Mouse (Mus musculus): Measurements from ENCODE around the gene Nceh1. TPM values are rescaled to one million over a fixed set of nuclear protein-coding genes. Genes with fewer than 3 reads are reported as not detected.

Gene Nceh1
- total and polyA plus RNA-seq, 3 experiments, result 8.2 to 9.3 TPM; not detected in 1

- no peak overlapping the region for H3K27ac ChIP-seq (ENCODE audit: control insufficient read depth, low read depth, low read length)
- H3K4me3 ChIP-seq (ENCODE audit: control insufficient read depth in 1 of 2, insufficient read depth in 1 of 2, low read depth in 2 of 2, low read length in 2 of 2), result no peak overlapping the region
- no peak overlapping the region for H3K9ac ChIP-seq (ENCODE audit: control insufficient read depth, low read depth, low read length, poor library complexity, severe bottlenecking)
- no peaks in the 10 kb centered on the region for H3K27me3 ChIP-seq (ENCODE audit: control insufficient read depth in 1 of 2, insufficient read depth in 2 of 2, low read length in 2 of 2)
- H3K9me3 ChIP-seq (replicated peaks; ENCODE audit: insufficient read depth, low read length), result no peaks in the 10 kb centered on the region
- no peaks in the 10 kb centered on the region for H3K79me2 ChIP-seq (ENCODE audit: control insufficient read depth, insufficient read depth, low read length, poor library complexity)
- H3K36me3 ChIP-seq (ENCODE audit: control insufficient read depth in 1 of 2, insufficient read depth in 2 of 2, low read length in 2 of 2), result no peaks in the 10 kb centered on the region
- H3K4me1 ChIP-seq (ENCODE audit: control insufficient read depth in 1 of 2, insufficient read depth in 2 of 2, low read length in 2 of 2), result no peaks in the 10 kb centered on the region
- DNase-seq (ENCODE audit: low read depth, low spot score), result no peak
- TF ChIP-seq UBTF (IDR thresholded peaks at IDR 0.05; ENCODE audit: borderline replicate concordance, insufficient read depth, low read depth, low read length) (no peak), EP300 (IDR thresholded peaks at IDR 0.05; ENCODE audit: low read depth in 1 of 2, low read length in 2 of 2) (no peak), CHD2 (IDR thresholded peaks at IDR 0.05; ENCODE audit: low read length) (no peak), JUND (IDR thresholded peaks at IDR 0.05; ENCODE audit: low read depth, low read length) (no peak), GABPA (IDR thresholded peaks at IDR 0.05; ENCODE audit: low read depth, low read length) (no peak), ELF1 (IDR thresholded peaks at IDR 0.05; ENCODE audit: low read depth, low read length) (no peak), ZNF384 (IDR thresholded peaks at IDR 0.05; ENCODE audit: low read depth, low read length) (no peak), E2F4 (IDR thresholded peaks at IDR 0.05; ENCODE audit: borderline replicate concordance, low read depth, low read length) (no peak), NRF1 (IDR thresholded peaks at IDR 0.05; ENCODE audit: insufficient read depth, low read depth, low read length, poor library complexity, severe bottlenecking) (no peak), MYB (IDR thresholded peaks at IDR 0.05; ENCODE audit: low read depth, low read length) (no peak), ETS1 (IDR thresholded peaks at IDR 0.05; ENCODE audit: low read depth, low read length) (no peak), ZC3H11A (IDR thresholded peaks at IDR 0.05; ENCODE audit: low read depth, low read length) (no peak), USF1 (IDR thresholded peaks at IDR 0.05; ENCODE audit: low read depth, low read length) (no peak), ZKSCAN1 (IDR thresholded peaks at IDR 0.05; ENCODE audit: low read depth, low read length) (no peak), POLR2AphosphoS2 (IDR thresholded peaks at IDR 0.05; ENCODE audit: low read length) (no peak), CHD1 (IDR thresholded peaks at IDR 0.05; ENCODE audit: low read depth, low read length) (no peak), TCF12 (IDR thresholded peaks at IDR 0.05; ENCODE audit: low read depth, low read length) (no peak), HCFC1 (IDR thresholded peaks at IDR 0.05; ENCODE audit: low read depth, low read length) (no peak), SIN3A (IDR thresholded peaks at IDR 0.05; ENCODE audit: low read length) (no peak), RAD21 (IDR thresholded peaks at IDR 0.05; ENCODE audit: low read depth, low read length) (no peak)
Measured at GRCm38 (mm10) chr3:27319650-27320049, 136.9 kb downstream of the Nceh1 start.

Measured in MEL (cell line).